Mouse (Mus musculus) layer of hippocampus, postnatal 10 days (tissue): ENCODE results near the gene Nyap2. TPM values are rescaled to one million over a fixed set of nuclear protein-coding genes. Genes with fewer than 3 reads are reported as not detected.

Experiments
- DNase-seq, 2 experiments: peaks; one replicate each; pipeline ENCODE4 v3.0.0; 2021; ENCODE audit warnings: low spot score in 2 of 2
- total RNA-seq, 2 experiments: library from RNA; stranded (reverse); gene quantifications; 2 replicates each; pipeline ENCODE4 v1.2.3; 2021

The Nyap2 gene
- total RNA-seq, 2 experiments from 2014 or later: 36.1 to 36.5 TPM

DNA sequence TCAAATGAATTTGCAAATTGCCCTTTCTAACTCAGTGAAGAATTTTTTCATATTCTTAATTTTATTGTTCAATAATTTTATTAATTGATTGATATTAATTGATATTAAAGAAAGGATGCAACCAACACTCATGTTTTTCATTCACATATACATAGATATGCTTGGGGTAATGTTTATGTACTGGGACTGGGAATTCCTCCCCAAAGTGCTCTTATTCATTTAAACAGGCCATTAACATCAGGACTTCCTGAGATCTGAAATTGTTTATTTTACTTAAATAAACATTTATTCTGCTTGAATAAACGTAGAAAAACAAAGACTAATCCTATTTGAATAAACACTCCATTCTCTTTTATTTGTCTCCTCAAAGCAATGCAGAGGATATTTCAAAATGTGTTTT lies 311.0 kb downstream of the Nyap2 start:
- DNase-seq: no peak
